Mouse (Mus musculus): ENCODE results near the gene Gimap8. TPM values are rescaled to one million over a fixed set of nuclear protein-coding genes. Genes with fewer than 3 reads are reported as not detected.
A peak's percentile ranks its signal among the peaks of the same experiment; 100 is the strongest.
"Not testable (repeated sequence)": the region's sequence is repeated elsewhere in the genome, so short reads cannot be mapped to it uniquely, and the experiment has no call there.

Gimap8 gene
- under 1 TPM; 0.74 to 0.95 TPM for total RNA-seq (2021)

DNA sequence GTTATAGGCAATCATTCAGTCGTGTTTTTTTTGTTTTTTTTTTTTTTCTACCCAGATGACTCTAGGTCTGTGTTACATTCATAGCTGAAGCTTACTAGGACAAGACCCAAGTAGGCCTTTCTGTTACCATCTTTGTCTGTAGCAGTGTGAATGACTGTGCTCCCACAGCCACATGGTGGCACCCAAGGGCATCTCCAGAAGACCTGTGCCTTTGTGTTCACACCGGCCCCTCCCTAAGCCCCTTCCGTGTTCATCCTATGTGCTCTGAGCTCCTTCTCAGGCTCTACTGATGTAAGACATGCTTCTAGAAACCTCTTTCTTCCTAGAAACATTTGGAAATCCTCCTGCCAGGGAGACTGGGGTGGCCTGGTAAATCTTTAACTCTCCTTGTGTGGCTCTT is at the start of gene Gimap8:
Gimap8 (plus strand) TSS at position 240 of the 400 bp plus-strand sequence.
- no peak for DNase-seq (ENCODE audit: low spot score in 2 of 2)
- intact Hi-C loops (cut with DNase I): loop anchor here (5.0 kb wide), 1 partner anchor 310 kb away; no protein-coding TSS in a partner anchor

DNA sequence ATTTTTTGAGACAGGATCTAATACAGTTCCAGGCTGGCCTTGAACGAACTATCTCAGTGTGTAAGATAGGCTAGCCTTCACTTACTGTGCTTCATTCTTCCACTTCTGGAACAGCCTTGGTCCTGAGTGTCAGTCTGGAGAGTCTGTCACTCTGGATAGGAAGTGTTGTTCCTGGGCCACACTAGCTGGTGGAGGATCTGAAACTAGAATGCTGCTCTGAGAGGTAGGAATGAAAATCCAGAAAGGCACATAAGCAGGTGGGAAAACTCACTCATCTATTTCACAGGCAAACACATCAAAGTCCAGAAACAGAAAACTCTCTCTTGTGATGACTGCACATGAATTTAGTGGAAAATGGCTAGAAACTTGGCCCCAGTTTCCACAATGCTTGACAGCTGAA is 46.4 kb upstream of the Gimap8 start:
- no peak for DNase-seq (ENCODE audit: low spot score in 2 of 2)
- intact Hi-C loops (cut with DNase I): no loop called here

DNA sequence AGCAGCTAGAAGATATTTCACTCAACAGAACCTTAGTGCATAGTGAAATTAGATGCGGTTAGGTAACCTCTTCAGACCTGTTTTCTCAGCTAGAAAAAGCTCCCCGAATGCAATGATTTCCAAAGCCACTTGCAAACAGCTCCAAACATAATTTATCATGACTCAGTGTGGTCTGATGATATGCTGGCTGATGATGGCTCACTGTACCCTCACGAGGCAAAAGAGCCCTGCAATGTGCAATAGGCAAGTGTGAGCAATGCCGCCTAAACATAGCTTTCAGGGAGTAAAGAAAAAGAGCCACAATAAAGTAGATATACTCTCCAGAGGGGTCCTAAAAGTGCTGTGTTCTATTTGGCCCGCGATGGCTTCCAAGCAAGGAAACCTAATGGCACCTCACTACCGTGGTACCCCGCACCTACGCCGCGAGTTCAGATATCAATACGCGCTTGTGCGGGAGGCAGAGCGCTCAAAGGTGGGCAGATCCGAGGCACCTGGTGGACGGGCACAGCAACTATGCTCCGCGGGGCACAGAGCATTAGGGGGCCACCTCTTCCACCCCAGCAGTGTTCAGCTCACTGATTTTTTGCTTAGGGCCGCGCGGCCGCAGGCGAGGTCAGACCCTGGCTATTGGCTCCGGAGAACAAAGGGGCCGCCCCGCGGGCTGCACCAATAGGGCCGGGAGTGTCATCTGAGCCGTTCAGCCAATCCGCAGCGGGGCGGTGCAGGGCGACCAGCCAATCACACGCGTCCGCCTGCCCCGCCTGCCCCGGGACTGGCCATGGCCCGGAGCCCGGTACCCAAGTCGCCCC is 45.6 kb upstream of the Gimap8 start, which contains the start of gene Zfp775:
Zfp775 (plus strand) TSS at position 793 of the 809 bp plus-strand sequence.
- intact Hi-C loops (cut with DNase I): loop anchor here (1.0 kb wide), 1 partner anchor 8 kb away; the partner anchor contains the start of genes Gm44965 and Repin1
- peak; percentile 94 to 96 for DNase-seq (ENCODE audit: low spot score in 2 of 2)

DNA sequence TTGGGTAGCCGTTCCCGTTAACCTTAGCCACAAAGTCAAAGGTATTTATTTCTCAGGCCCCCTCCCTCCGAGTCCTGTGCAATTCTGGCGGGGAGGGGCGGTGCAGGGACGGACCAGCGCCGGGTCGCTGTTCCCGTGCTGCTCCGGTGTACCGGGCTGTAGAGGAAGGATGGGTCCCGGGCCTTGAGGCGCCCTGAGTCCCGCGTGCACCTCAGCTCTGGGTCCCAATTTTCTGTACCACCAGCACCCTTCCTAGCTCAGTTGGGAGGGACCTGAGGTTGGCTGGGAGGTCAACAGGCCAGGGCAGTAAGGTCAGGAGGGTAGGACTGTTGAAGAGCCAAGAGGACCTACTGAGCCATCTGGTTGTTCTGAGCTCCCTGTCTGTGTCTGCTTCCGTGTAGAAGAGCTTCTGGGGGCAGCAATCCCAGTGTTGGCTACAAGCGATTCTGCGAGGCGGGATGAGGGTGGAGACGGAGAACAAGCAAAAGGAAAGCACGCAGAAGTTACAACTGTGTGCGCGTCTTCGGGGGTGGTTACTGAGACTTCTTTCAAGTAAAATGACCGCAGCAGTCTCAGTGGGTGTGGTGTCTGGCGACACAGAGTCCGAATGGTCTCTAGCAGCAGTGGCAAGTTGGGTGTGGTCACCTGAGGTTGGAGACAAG is 44.8 kb upstream of the Gimap8 start:
- DNase-seq (ENCODE audit: low spot score in 2 of 2): peak; percentile 60 to 62
- intact Hi-C loops (cut with DNase I): loop anchor here (1.0 kb wide), 1 partner anchor 9 kb away; the partner anchor contains the start of genes Gm44965 and Repin1

DNA sequence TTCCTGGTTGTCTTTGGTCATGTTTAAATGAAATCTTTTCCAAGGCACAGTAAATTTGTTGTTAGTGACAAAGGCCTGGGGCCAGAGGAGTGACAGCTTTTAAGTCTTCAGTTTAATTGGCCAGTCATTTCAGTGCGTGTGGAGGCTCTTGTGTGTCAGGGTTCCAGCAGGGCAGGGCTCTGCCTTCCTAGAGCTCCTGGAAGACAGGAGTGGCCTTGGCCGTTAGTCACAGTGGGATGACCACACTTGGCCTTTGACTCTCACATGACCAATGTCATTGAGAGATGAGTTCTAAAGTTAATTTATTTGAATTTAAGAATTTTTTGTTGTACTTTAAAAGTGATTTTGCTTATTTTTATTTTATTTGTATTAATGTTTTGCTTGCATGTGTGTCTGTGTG is 38.9 kb upstream of the Gimap8 start:
- no peak for DNase-seq (ENCODE audit: low spot score in 2 of 2)
- intact Hi-C loops (cut with DNase I): no loop called here

DNA sequence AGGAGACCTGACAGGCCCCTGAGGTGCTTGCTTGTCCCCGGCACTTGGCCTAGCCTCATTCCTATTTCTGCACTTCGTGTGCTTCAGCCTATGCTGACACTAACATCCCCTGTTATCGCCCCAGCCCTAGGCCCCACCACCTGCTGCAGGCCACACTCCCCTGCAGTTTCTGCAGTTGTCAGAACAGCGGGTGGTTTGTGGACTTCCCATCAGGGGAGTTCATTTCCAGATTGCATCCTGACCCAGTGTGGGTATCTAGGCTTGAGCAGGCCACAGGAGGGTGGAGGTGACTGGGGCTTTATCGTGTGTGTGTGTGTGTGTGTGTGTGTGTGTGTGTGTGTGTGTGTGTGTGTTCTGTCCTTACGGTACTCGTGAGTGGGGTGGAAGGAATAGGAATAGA is 37.5 kb upstream of the Gimap8 start:
- no peak for DNase-seq (ENCODE audit: low spot score in 2 of 2)
- intact Hi-C loops (cut with DNase I): no loop called here

DNA sequence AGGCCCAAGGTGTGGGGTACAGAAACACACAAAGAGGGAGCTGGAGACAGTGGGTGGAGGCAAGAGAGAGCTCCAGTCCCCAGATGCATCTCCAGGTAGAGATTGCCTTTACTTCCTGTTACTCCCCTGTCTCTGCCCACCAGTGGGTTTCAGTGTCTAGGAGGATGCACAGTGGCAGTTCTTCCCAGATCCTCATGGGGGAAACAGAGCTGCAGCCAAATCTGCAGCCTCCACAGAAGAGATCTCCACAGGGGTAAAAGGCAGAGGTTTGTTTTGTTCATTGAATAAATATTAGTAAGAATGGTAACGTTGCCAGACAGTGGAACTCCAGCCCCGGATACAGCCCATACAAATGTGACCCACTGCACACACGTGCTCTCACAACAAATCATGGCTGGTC is 36.4 kb upstream of the Gimap8 start:
- intact Hi-C loops (cut with DNase I): no loop called here
- DNase-seq (ENCODE audit: low spot score in 2 of 2): no peak

DNA sequence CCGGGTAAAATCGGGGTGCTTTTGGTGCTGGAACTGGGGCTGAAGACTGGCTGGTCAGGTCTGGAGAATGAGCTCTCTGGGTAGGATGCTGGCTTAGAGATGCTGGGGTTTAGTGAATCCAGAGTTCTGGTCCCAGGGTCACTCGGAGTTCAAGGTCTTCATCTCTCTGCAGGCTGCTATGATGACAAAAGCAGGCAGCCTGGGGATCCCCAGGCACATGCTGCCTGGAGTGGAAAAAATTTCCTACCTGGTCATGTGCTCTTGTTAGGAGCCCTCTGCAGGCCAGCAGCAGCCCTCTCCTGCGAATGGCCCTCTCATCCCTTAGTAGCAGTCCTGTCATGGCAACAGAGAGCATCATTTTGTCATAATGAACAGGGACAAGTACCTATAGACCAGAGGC is 33.6 kb upstream of the Gimap8 start:
- intact Hi-C loops (cut with DNase I): no loop called here
- DNase-seq (ENCODE audit: low spot score in 2 of 2): no peak

DNA sequence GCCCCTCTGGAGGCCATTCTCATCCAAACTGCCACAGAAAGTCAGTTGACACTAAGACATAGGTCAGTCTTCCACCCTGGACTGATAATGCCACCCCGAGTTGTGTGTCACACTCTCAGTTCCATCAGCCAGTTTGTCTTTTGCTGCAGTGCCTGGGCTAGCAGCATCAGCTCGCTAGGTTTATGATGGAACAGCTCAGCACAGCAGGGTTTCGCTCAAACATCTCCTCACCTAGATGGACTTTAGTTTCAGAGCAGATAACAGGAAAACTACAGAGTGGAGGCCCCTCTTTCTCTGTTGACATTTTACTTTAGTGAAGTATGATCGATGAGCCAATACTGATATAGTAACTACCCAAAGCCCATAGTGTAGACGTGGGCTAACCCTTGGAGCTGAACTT is 32.3 kb upstream of the Gimap8 start:
- no peak for DNase-seq (ENCODE audit: low spot score in 2 of 2)
- intact Hi-C loops (cut with DNase I): no loop called here

DNA sequence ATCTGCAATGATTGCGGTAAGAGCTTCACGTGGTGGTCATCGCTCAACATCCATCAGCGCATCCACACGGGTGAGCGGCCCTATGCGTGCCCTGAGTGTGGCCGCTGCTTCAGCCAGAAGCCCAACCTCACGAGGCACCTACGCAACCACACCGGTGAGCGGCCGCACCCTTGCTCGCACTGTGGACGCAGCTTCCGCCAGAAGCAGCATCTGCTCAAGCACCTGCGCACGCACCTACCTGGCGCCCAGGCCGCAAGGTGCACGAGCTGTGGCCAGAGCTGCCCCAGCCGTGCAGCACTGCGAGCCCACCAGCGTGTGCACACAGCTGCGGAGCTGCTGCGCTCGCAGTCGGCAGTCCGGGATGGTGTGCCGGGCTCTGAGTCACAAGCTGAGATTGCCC is 27.0 kb upstream of the Gimap8 start:
- intact Hi-C loops (cut with DNase I): no loop called here
- DNase-seq (ENCODE audit: low spot score in 2 of 2): no peak

DNA sequence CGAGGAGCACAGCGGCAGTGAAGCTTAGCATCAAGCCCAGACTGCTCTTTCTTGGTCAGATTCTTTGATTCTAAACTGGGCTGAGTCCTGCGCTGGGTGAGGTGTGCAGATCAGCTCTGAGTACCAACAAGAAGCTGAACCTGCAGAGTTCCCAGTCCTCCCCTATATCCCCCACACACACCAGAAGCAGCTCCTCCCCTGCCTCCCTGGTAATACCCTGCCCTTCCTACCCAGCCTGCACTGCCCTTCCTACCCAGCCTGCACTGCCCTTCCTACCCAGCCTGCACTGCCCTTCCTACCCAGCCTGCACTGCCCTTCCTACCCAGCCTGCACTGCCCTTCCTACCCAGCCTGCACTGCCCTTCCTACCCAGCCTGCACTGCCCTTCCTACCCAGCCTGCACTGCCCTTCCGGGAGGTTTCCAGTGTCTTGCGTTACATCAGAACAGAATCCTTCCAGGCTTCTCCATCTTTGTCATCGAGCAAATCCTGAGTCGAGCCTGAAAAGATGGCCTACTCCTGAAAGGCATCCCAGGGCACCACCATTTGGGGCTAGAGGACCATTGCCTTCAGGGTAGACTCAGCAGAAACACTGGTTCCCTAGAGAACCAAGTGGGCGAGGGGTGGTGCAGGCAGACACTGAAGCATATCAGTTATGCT is 24.7 kb upstream of the Gimap8 start:
- DNase-seq (ENCODE audit: low spot score in 2 of 2); intact Hi-C loops (cut with DNase I): not testable (repeated sequence)

DNA sequence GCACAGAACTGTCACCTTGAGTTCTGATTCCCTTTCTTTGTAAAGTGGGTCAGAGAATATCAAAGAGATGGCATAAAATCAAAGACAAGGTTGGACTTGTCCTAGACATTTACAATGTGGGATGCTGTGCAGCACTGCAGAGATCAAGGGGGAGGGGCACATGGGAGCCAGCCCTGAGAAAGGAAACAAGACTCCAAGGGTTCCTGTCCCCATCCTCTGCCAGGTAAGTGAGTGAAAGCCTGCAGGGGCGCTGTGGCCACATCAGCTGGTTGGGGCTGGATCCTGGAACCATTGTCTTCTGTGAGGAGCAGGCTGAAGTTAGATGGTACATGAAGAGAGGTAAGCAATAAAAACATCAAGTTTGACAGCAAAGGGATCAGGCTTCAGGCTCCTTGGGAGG is 23.6 kb upstream of the Gimap8 start:
- no peak for DNase-seq (ENCODE audit: low spot score in 2 of 2)
- intact Hi-C loops (cut with DNase I): no loop called here

DNA sequence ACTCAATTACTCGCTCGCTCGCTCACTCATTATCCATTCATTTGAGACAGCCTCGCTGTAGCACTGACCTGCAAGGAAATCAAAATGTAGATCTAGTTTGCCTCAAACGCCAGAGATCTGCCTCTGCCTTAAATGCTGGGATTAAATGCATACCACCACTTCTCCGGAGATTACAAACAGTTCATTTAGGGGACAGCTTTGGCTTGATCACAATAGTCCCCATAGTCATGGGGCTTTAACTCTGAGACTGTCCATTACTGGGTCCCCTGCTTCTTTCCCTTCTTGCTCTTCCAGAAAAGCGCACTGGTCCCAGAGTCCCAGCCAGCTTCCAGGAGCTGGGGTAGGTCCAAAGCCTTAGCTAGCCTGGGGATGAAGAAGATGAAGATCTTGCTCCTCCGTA is 20.6 kb upstream of the Gimap8 start, which contains the start of gene AI854703:
AI854703 (plus strand) TSS at position 301 of the 400 bp plus-strand sequence.
- DNase-seq (ENCODE audit: low spot score in 2 of 2): no peak

DNA sequence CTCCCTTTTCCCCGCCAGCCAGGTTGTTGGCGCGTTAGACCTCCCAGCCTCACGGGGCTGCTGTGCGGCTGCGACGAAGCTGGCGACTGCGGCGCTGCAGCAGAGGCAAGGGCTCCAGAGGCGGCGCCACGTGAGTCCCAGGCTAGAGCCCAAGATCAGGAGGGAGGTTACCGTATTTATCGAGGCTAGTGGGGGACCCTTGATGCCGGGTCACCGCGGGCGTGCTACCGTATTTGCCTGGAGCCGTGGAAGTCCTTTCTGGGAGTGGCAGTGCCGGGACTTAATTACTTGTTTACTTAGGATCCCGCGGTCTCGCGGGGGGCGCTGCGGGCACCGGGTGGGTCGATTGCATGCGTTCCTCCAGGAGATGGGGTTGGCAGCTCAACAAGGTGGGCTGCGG is 20.1 kb upstream of the Gimap8 start:
- intact Hi-C loops (cut with DNase I): loop anchor here (5.0 kb wide), 2 partner anchors 35 to 75 kb away; partner anchors contain the start of genes Gm44965, Lrrc61 and Repin1
- peak; percentile 68 to 81 for DNase-seq (ENCODE audit: low spot score in 2 of 2)

More for the DNA sequence above, 20.6 kb upstream of the Gimap8 start, which contains the start of gene AI854703:
- intact Hi-C loops (cut with DNase I): loop anchor here (5.0 kb wide), 2 partner anchors 34 to 74 kb away; partner anchors contain the start of genes Gm44965, Lrrc61 and Repin1

DNA sequence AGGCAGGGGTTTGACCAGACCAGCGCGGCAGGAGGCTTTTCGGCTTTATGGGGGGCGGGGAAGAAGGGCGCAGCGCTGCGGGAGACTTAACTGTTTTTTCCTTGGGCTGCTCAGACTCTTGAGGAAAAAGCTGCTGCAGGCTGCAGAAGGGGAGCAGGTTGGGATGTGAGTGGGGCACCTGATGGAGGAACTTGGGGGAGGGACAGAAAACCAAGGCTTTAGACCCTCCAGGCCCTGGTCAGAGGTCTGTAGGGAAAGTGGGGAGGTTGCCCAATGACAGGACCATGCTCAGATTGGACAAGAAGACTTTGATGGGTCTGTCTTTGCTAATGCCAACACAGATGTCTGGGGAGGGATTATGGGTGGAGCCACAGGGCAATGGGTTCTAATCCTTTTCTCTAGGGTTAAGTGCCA is 19.5 kb upstream of the Gimap8 start:
- intact Hi-C loops (cut with DNase I): loop anchor here (5.0 kb wide), 2 partner anchors 35 to 75 kb away; partner anchors contain the start of genes Gm44965, Lrrc61 and Repin1
- peak; percentile 28 to 33 for DNase-seq (ENCODE audit: low spot score in 2 of 2)

DNA sequence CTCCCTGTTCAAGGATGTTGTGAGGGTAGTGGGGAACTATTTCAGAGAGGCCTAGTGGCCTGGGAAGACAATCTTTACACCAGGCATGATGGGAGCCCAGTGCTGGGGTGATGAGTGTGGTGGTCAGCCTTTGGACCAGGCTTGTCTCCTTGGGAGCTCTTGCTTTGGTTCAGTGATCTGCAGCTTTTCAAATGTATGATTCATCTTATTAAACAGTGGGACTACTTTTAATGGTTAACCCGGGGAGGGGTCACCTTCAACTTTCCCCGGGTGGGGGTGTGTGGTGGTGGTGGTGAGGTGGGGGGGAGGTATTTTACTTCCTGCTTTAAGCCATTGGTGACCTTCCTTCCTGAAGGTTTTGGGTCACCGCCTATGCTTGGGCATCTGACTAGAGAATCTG is 18.7 kb upstream of the Gimap8 start:
- intact Hi-C loops (cut with DNase I): loop anchor here (5.0 kb wide), 2 partner anchors 36 to 76 kb away; partner anchors contain the start of genes Gm44965, Lrrc61 and Repin1
- no peak for DNase-seq (ENCODE audit: low spot score in 2 of 2)

DNA sequence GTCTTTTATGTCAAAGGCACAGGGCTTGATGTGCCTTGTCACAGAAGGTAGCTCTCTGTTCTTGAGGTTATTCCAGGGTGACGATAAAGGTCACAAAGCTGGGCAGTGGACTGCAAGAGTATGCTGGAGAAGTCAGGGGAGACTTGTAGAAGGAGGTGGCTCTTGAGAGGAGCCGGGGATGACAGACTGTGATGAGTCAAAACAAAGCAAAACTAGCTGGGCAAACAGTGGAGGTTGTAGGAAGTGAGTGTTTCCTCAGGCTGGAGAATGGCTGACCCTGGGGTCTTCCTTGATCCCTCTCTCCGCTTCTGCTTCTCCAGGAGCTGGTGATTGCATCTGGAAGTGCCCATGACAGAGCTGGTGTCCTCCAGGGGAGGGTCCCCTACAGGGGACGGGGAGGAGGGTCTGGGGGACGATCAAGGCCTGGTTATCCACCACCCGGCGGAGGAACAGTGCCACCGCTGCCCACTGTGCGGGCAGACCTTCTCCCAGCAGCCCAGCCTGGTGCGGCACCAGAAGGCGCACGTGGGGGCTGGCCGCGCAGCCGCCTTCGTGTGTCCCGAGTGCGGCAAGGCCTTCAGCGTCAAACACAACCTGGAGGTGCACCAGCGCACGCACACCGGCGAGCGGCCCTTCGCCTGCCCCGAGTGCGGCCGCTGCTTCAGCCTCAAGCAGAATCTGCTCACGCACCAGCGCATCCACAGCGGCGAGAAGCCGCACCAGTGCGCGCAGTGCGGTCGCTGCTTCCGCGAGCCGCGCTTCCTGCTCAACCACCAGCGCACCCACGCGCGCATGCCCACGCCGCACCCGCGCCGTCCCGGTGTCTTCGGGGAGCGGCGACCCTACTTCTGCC is 18.0 kb upstream of the Gimap8 start:
- intact Hi-C loops (cut with DNase I): loop anchor here (5.0 kb wide), 2 partner anchors 37 to 77 kb away; partner anchors contain the start of genes Gm44965, Lrrc61 and Repin1
- DNase-seq (ENCODE audit: low spot score in 2 of 2): peak; percentile 57 to 72

DNA sequence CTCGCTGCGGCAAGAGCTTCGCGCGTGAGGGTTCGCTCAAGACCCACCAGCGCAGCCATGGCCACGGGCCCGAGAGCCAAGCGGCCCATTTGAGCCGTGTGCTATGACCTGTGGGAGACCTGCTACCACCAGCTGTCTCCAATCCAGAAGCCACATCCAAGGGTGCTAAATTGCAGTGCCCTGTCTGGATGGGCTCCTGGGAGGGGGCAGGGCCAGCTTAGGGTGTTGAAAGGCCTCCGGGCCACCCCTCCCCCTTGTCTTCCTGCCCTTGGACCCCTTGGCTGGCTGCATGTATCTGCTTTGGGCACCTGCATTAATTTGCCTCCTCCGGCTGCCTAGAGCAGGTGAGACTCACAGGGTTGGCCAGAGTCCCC is 17.4 kb upstream of the Gimap8 start:
- intact Hi-C loops (cut with DNase I): loop anchor here (5.0 kb wide), 2 partner anchors 37 to 77 kb away; partner anchors contain the start of genes Gm44965, Lrrc61 and Repin1
- no peak for DNase-seq (ENCODE audit: low spot score in 2 of 2)

DNA sequence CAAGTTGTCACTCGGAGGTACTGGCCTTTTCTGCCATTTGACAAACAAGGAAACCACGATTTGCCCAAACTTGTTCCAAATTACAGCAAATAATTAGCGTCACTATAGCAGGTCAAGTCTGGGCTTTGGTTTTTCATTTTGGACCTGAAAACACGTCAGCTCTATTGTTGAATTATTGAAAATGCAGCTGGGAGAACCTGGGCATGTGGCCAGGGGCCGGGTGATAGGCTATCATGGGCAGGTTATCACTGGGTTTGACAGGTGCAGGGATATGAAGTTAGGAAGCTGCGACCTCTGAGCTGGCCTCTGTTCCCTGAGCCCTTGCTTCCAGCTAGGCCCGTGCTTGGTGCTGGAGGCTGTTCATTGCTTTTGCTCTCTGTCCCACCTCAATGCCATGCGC is 16.2 kb upstream of the Gimap8 start:
- intact Hi-C loops (cut with DNase I): no loop called here
- no peak for DNase-seq (ENCODE audit: low spot score in 2 of 2)
